In genomic region chr19:42170025-42170969, GRCm38 (mm10) we compare ENCODE assay signal across 8 mouse cellular contexts. TPM values are rescaled to one million over a fixed set of nuclear protein-coding genes. Genes with fewer than 3 reads are reported as not detected.
DNase-seq lines count a peak whose midpoint lies in the region; ATAC-seq and TF ChIP-seq lines count a peak whose summit lies in the region.

No protein-coding gene starts in this region.

- ATAC-seq in CD4-positive, CD25-positive, alpha-beta regulatory T cell, adult 4 months = peak; percentile 96
- peak; percentile 87 for ATAC-seq in heart, embryonic 15.5 days (replicated peaks; ENCODE audit: insufficient number of reproducible peaks, insufficient read depth, low FRiP score, low read depth)
- ATAC-seq in liver, embryonic 14.5 days (ENCODE audit: insufficient read depth) = peak; percentile 90
- peak; percentile 88 for ATAC-seq in neural tube, embryonic 11.5 days (ENCODE audit: insufficient read depth, low FRiP score, low TSS enrichment)
- peak; percentile 93 for ATAC-seq in stomach, postnatal 0 days (ENCODE audit: low FRiP score, low TSS enrichment)

- peak overlapping the region; percentile 78 for H3K4me3 ChIP-seq in heart, embryonic 15.5 days
- H3K4me3 ChIP-seq in liver, embryonic 14.5 days (ENCODE audit: insufficient read depth in 1 of 2, low read depth in 2 of 2, low read length in 2 of 2) = peak overlapping the region; percentile 64 to 71
- peak overlapping the region; percentile 75 for H3K4me3 ChIP-seq in neural tube, embryonic 11.5 days (ENCODE audit: low read depth, low read length)
- peak overlapping the region; percentile 93 for H3K4me3 ChIP-seq in stomach, postnatal 0 days (ENCODE audit: low read depth, low read length)

- 1% methylated on average over 56 of the region's 56 CpGs for WGBS in heart, embryonic 15.5 days
- 1% methylated on average over 54 of the region's 56 CpGs for WGBS in liver, embryonic 14.5 days (ENCODE audit: insufficient replicate concordance)
- 2% methylated on average over 55 of the region's 56 CpGs for WGBS in neural tube, embryonic 11.5 days
- 2% methylated on average over 53 of the region's 56 CpGs for WGBS in stomach, postnatal 0 days

- H3K9ac ChIP-seq in heart, embryonic 15.5 days = peak overlapping the region; percentile 78
- peak overlapping the region; percentile 81 for H3K9ac ChIP-seq in liver, embryonic 14.5 days (replicated peaks)
- peak overlapping the region; percentile 76 for H3K9ac ChIP-seq in neural tube, embryonic 11.5 days (ENCODE audit: low read length)
- peak overlapping the region; percentile 93 for H3K9ac ChIP-seq in stomach, postnatal 0 days (ENCODE audit: low read length)

- H3K9me3 ChIP-seq in heart, embryonic 15.5 days (replicated peaks) = no peaks in the 10 kb centered on the region
- H3K9me3 ChIP-seq in liver, embryonic 14.5 days (ENCODE audit: control insufficient read depth, low read length) = no peaks in the 10 kb centered on the region
- H3K9me3 ChIP-seq in neural tube, embryonic 11.5 days (ENCODE audit: control insufficient read depth, low read length) = no peaks in the 10 kb centered on the region
- H3K9me3 ChIP-seq in stomach, postnatal 0 days (ENCODE audit: control insufficient read depth, low read length) = no peaks in the 10 kb centered on the region

- H3K27me3 ChIP-seq in heart, embryonic 15.5 days = peaks cover 23% of the 10 kb centered on the region
- peaks cover 6% of the 10 kb centered on the region for H3K27me3 ChIP-seq in liver, embryonic 14.5 days (ENCODE audit: control insufficient read depth, insufficient read depth, low read length)
- H3K27me3 ChIP-seq in neural tube, embryonic 11.5 days (ENCODE audit: control insufficient read depth, insufficient read depth, low read length) = no peaks in the 10 kb centered on the region
- H3K27me3 ChIP-seq in stomach, postnatal 0 days (ENCODE audit: control insufficient read depth, insufficient read depth, low read length) = no peaks in the 10 kb centered on the region

- peak; percentile 93 for DNase-seq in c-Kit-negative CD71-positive TER-119-positive erythroid progenitor cells, embryonic 14.5 days (ENCODE audit: low read depth, low spot score)
- DNase-seq in fibroblast of lung, adult 2 months (ENCODE audit: low read depth) = peak; percentile 71
- peak; percentile 96 to 97 for DNase-seq in kidney, postnatal 25 days
- DNase-seq in liver, embryonic 14.5 days (ENCODE audit: low read depth in 3 of 3, low spot score in 3 of 3) = peak; percentile 87 to 91 (median 89)
- peak; percentile 95 for DNase-seq in neural tube, embryonic 11.5 days (ENCODE audit: low spot score)
- DNase-seq in stomach, postnatal 0 days (ENCODE audit: low spot score) = peak; percentile 96

- H3K4me2 ChIP-seq in heart, embryonic 15.5 days = peak overlapping the region; percentile 82
- H3K4me2 ChIP-seq in liver, embryonic 14.5 days (ENCODE audit: low read depth) = peak overlapping the region; percentile 87
- H3K4me2 ChIP-seq in neural tube, embryonic 11.5 days (ENCODE audit: low read depth) = peak overlapping the region; percentile 78
- peak overlapping the region; percentile 83 for H3K4me2 ChIP-seq in stomach, postnatal 0 days (replicated peaks; ENCODE audit: low read depth)

- TF ChIP-seq EP300 in liver, embryonic 14.5 days (IDR thresholded peaks at IDR 0.05; ENCODE audit: low read depth) = no peak
- no peak for TF ChIP-seq EP300 in stomach, postnatal 0 days (optimal IDR thresholded peaks at IDR 0.05)

- peak overlapping the region; percentile 26; the same call in 1 of the 2 replicates for H3K27ac ChIP-seq in heart, embryonic 15.5 days
- H3K27ac ChIP-seq in liver, embryonic 14.5 days = peak overlapping the region; percentile 46
- no peak overlapping the region for H3K27ac ChIP-seq in neural tube, embryonic 11.5 days (ENCODE audit: low read depth, low read length)
- peak overlapping the region; percentile 77; the same call in 1 of the 2 replicates for H3K27ac ChIP-seq in stomach, postnatal 0 days (replicated peaks)

- peaks cover 14% of the 10 kb centered on the region for H3K4me1 ChIP-seq in heart, embryonic 15.5 days (replicated peaks)
- H3K4me1 ChIP-seq in liver, embryonic 14.5 days (replicated peaks; ENCODE audit: control insufficient read depth in 2 of 2, insufficient read depth in 2 of 2, low read length in 1 of 2) = peaks cover 12 to 25% of the 10 kb centered on the region in 2 experiments
- peaks cover 7% of the 10 kb centered on the region; the same call in 1 of the 2 replicates for H3K4me1 ChIP-seq in neural tube, embryonic 11.5 days (ENCODE audit: control insufficient read depth, insufficient read depth, low read length)
- H3K4me1 ChIP-seq in stomach, postnatal 0 days (replicated peaks; ENCODE audit: control insufficient read depth, insufficient read depth) = peaks cover 2% of the 10 kb centered on the region

- peak; percentile 24; the same call in 1 of the 2 replicates for TF ChIP-seq CTCF in liver, embryonic 14.5 days (IDR thresholded peaks at IDR 0.05; ENCODE audit: low read depth)
- peak; percentile 28 for TF ChIP-seq CTCF in stomach, postnatal 0 days (IDR thresholded peaks at IDR 0.05; ENCODE audit: low read depth)

- no peaks in the 10 kb centered on the region for H3K36me3 ChIP-seq in heart, embryonic 15.5 days
- H3K36me3 ChIP-seq in liver, embryonic 14.5 days (replicated peaks; ENCODE audit: control insufficient read depth, insufficient read depth, low read depth) = no peaks in the 10 kb centered on the region
- H3K36me3 ChIP-seq in neural tube, embryonic 11.5 days (ENCODE audit: control insufficient read depth, insufficient read depth, low read length) = no peaks in the 10 kb centered on the region
- H3K36me3 ChIP-seq in stomach, postnatal 0 days (ENCODE audit: control insufficient read depth, insufficient read depth, low read length) = no peaks in the 10 kb centered on the region

RNA-seq across cellular contexts. Expression of gene Zfyve27, which starts 6.5 kb away (rescaled TPM):
- polyA plus RNA-seq in CD4-positive, CD25-positive, alpha-beta regulatory T cell, adult 4 months (2017; shearing (Covaris generic)) = 10 to 100 TPM; 19.5 to 21.0 TPM
- polyA plus RNA-seq in heart, embryonic 15.5 days (2015; fragmentation: Nextera tagmentation; extraction: Ambion mirVana) = 18.4 and 26.7 TPM in 2 replicates
- polyA plus RNA-seq in liver, embryonic 14.5 days (2012; rRNA removed) = 6.8 and 8.5 TPM in 2 replicates
- 3.9 and 4.2 TPM in 2 replicates for polyA plus RNA-seq in liver, embryonic 14.5 days (2014; fragmentation: Nextera tagmentation; extraction: Ambion mirVana)
- polyA plus RNA-seq in neural tube, embryonic 11.5 days (2014; fragmentation: Nextera tagmentation; extraction: Ambion mirVana) = 21.1 and 23.7 TPM in 2 replicates
- polyA plus RNA-seq in stomach, postnatal 0 days (2015; fragmentation: Nextera tagmentation; extraction: Ambion mirVana) = 14.1 and 15.3 TPM in 2 replicates

RNA-seq across cellular contexts. Expression of gene Marveld1, which starts 23.1 kb away (rescaled TPM):
- polyA plus RNA-seq in CD4-positive, CD25-positive, alpha-beta regulatory T cell, adult 4 months (2017; shearing (Covaris generic)) = 1 to 10 TPM; 6.8 to 7.5 TPM
- 15.8 and 24.0 TPM in 2 replicates for polyA plus RNA-seq in heart, embryonic 15.5 days (2015; fragmentation: Nextera tagmentation; extraction: Ambion mirVana)
- 7.6 and 8.6 TPM in 2 replicates for polyA plus RNA-seq in liver, embryonic 14.5 days (2012; rRNA removed)
- 1.6 and 2.4 TPM in 2 replicates for polyA plus RNA-seq in liver, embryonic 14.5 days (2014; fragmentation: Nextera tagmentation; extraction: Ambion mirVana)
- 9.2 and 10.1 TPM in 2 replicates for polyA plus RNA-seq in neural tube, embryonic 11.5 days (2014; fragmentation: Nextera tagmentation; extraction: Ambion mirVana)
- polyA plus RNA-seq in stomach, postnatal 0 days (2015; fragmentation: Nextera tagmentation; extraction: Ambion mirVana) = 15.3 and 23.6 TPM in 2 replicates

RNA-seq across cellular contexts. Expression of gene Sfrp5, which starts 31.8 kb away (rescaled TPM):
- polyA plus RNA-seq in CD4-positive, CD25-positive, alpha-beta regulatory T cell, adult 4 months (2017; shearing (Covaris generic)) = not detected
- polyA plus RNA-seq in heart, embryonic 15.5 days (2015; fragmentation: Nextera tagmentation; extraction: Ambion mirVana) = 4.1 and 4.3 TPM in 2 replicates
- not detected in 2 replicates for polyA plus RNA-seq in liver, embryonic 14.5 days (2012; rRNA removed)
- 0.05 TPM in 1 of 2 replicates, not detected in the other for polyA plus RNA-seq in liver, embryonic 14.5 days (2014; fragmentation: Nextera tagmentation; extraction: Ambion mirVana)
- polyA plus RNA-seq in neural tube, embryonic 11.5 days (2014; fragmentation: Nextera tagmentation; extraction: Ambion mirVana) = 3.3 and 4.1 TPM in 2 replicates
- polyA plus RNA-seq in stomach, postnatal 0 days (2015; fragmentation: Nextera tagmentation; extraction: Ambion mirVana) = 0.55 and 0.74 TPM in 2 replicates

RNA-seq across cellular contexts. Expression of gene Avpi1, which starts 41.4 kb away (rescaled TPM):
- polyA plus RNA-seq in CD4-positive, CD25-positive, alpha-beta regulatory T cell, adult 4 months (2017; shearing (Covaris generic)) = 1 to 10 TPM; 4.5 to 7.2 TPM
- polyA plus RNA-seq in heart, embryonic 15.5 days (2015; fragmentation: Nextera tagmentation; extraction: Ambion mirVana) = 29.7 and 34.1 TPM in 2 replicates
- polyA plus RNA-seq in liver, embryonic 14.5 days (2012; rRNA removed) = 7.2 and 8.5 TPM in 2 replicates
- 20.4 and 21.7 TPM in 2 replicates for polyA plus RNA-seq in liver, embryonic 14.5 days (2014; fragmentation: Nextera tagmentation; extraction: Ambion mirVana)
- 13.0 and 13.6 TPM in 2 replicates for polyA plus RNA-seq in neural tube, embryonic 11.5 days (2014; fragmentation: Nextera tagmentation; extraction: Ambion mirVana)
- 108 and 117 TPM in 2 replicates for polyA plus RNA-seq in stomach, postnatal 0 days (2015; fragmentation: Nextera tagmentation; extraction: Ambion mirVana)
